Mouse (Mus musculus) layer of hippocampus, adult 9-11 months (tissue): ENCODE results near the gene Npnt.

ENCODE experiments used
- DNase-seq: peaks from one replicate; pipeline ENCODE4 v3.0.0; 2022

Npnt gene

GRCm38 (mm10) chr3:132949791-132950528 is at the start of gene Npnt:
TSS of gene Npnt (minus strand) at chr3:132950291.
- DNase-seq = no peak

GRCm38 (mm10) chr3:132996299-132996698 is 46.2 kb upstream of the Npnt start:
- DNase-seq = no peak

- no peak for DNase-seq
These were observed 45.8 kb upstream of the Npnt start for GRCm38 (mm10) chr3:132995904-132996267.

- DNase-seq = no peak
These were observed 45.2 kb upstream of the Npnt start for GRCm38 (mm10) chr3:132995172-132995903.

- DNase-seq = peak; percentile 7
These were observed 36.1 kb upstream of the Npnt start for GRCm38 (mm10) chr3:132986188-132986587.

- DNase-seq = no peak
These were observed 33.9 kb upstream of the Npnt start for GRCm38 (mm10) chr3:132983845-132984485.

GRCm38 (mm10) chr3:132981968-132982367 is 31.9 kb upstream of the Npnt start:
- DNase-seq = no peak

- no peak for DNase-seq
These were observed 29.8 kb upstream of the Npnt start for GRCm38 (mm10) chr3:132979781-132980461.

GRCm38 (mm10) chr3:132966255-132966654 is 16.2 kb upstream of the Npnt start:
- no peak for DNase-seq

- DNase-seq = no peak
These were observed 14.8 kb upstream of the Npnt start for GRCm38 (mm10) chr3:132964715-132965507.

GRCm38 (mm10) chr3:132962631-132963361 is 12.7 kb upstream of the Npnt start:
- no peak for DNase-seq

GRCm38 (mm10) chr3:132950529-132950880 is 414 bp upstream of the Npnt start:
- no peak for DNase-seq

GRCm38 (mm10) chr3:132949380-132949790 is 706 bp downstream of the Npnt start:
- DNase-seq = no peak

GRCm38 (mm10) chr3:132948298-132948795 is 1.7 kb downstream of the Npnt start:
- DNase-seq = no peak

- no peak for DNase-seq
These were observed 4.0 kb downstream of the Npnt start for GRCm38 (mm10) chr3:132946086-132946485.

- DNase-seq = no peak
These were observed 4.4 kb downstream of the Npnt start for GRCm38 (mm10) chr3:132945669-132946068.

GRCm38 (mm10) chr3:132944609-132945008 is 5.5 kb downstream of the Npnt start:
- DNase-seq = no peak

GRCm38 (mm10) chr3:132944193-132944592 is 5.9 kb downstream of the Npnt start:
- DNase-seq = no peak

GRCm38 (mm10) chr3:132942778-132943177 is 7.3 kb downstream of the Npnt start:
- no peak for DNase-seq

- no peak for DNase-seq
These were observed 9.7 kb downstream of the Npnt start for GRCm38 (mm10) chr3:132940181-132940990.

GRCm38 (mm10) chr3:132939006-132939405 is 11.1 kb downstream of the Npnt start:
- DNase-seq = no peak
